Mouse (Mus musculus): ENCODE results near the gene Hsd3b7. TPM values are rescaled to one million over a fixed set of nuclear protein-coding genes. Genes with fewer than 3 reads are reported as not detected.
A peak's percentile ranks its signal among the peaks of the same experiment; 100 is the strongest.

Gene Hsd3b7
- 10 to 100 TPM; 11.8 to 14.5 (median 12.7) TPM for total RNA-seq (2022)

- peak; percentile 94 for DNase-seq (ENCODE audit: low spot score)
These were observed at the start of gene Hsd3b7 for GRCm38 (mm10) chr7:127800435-127801009. Gene Hsd3b7 (plus strand): TSS chr7:127800604.

- no peak for DNase-seq (ENCODE audit: low spot score)
These were observed 48.8 kb upstream of the Hsd3b7 start for GRCm38 (mm10) chr7:127751619-127752018.

GRCm38 (mm10) chr7:127752069-127752468 is 48.3 kb upstream of the Hsd3b7 start:
- no peak for DNase-seq (ENCODE audit: low spot score)

GRCm38 (mm10) chr7:127753158-127753557 is 47.2 kb upstream of the Hsd3b7 start:
- no peak for DNase-seq (ENCODE audit: low spot score)

- no peak for DNase-seq (ENCODE audit: low spot score)
These were observed 46.7 kb upstream of the Hsd3b7 start for GRCm38 (mm10) chr7:127753741-127754140.

GRCm38 (mm10) chr7:127759716-127760115 is 40.7 kb upstream of the Hsd3b7 start:
- DNase-seq (ENCODE audit: low spot score) = no peak

GRCm38 (mm10) chr7:127760478-127760877 is 39.9 kb upstream of the Hsd3b7 start:
- DNase-seq (ENCODE audit: low spot score) = no peak

- peak; percentile 70 for DNase-seq (ENCODE audit: low spot score)
These were observed 39.4 kb upstream of the Hsd3b7 start for GRCm38 (mm10) chr7:127761026-127761425.

GRCm38 (mm10) chr7:127763642-127764041 is 36.8 kb upstream of the Hsd3b7 start:
- DNase-seq (ENCODE audit: low spot score) = no peak

- no peak for DNase-seq (ENCODE audit: low spot score)
These were observed 34.6 kb upstream of the Hsd3b7 start for GRCm38 (mm10) chr7:127765756-127766155.

- no peak for DNase-seq (ENCODE audit: low spot score)
These were observed 33.4 kb upstream of the Hsd3b7 start for GRCm38 (mm10) chr7:127766851-127767609.

- DNase-seq (ENCODE audit: low spot score) = no peak
These were observed 32.6 kb upstream of the Hsd3b7 start for GRCm38 (mm10) chr7:127767671-127768345.

- no peak for DNase-seq (ENCODE audit: low spot score)
These were observed 31.9 kb upstream of the Hsd3b7 start for GRCm38 (mm10) chr7:127768346-127768996.

- peak; percentile 99 for DNase-seq (ENCODE audit: low spot score)
These were observed 31.3 kb upstream of the Hsd3b7 start for GRCm38 (mm10) chr7:127768997-127769593.

GRCm38 (mm10) chr7:127769651-127770038 is 30.8 kb upstream of the Hsd3b7 start, which contains the start of gene Orai3:
Gene Orai3 (plus strand): TSS chr7:127769815.
- DNase-seq (ENCODE audit: low spot score) = peak; percentile 92

GRCm38 (mm10) chr7:127770039-127770905 is 30.1 kb upstream of the Hsd3b7 start:
- DNase-seq (ENCODE audit: low spot score) = no peak

GRCm38 (mm10) chr7:127771262-127771661 is 29.1 kb upstream of the Hsd3b7 start:
- no peak for DNase-seq (ENCODE audit: low spot score)

GRCm38 (mm10) chr7:127772080-127772479 is 28.3 kb upstream of the Hsd3b7 start:
- no peak for DNase-seq (ENCODE audit: low spot score)

- DNase-seq (ENCODE audit: low spot score) = no peak
These were observed 27.8 kb upstream of the Hsd3b7 start for GRCm38 (mm10) chr7:127772557-127772956.

GRCm38 (mm10) chr7:127773664-127774384 is 26.6 kb upstream of the Hsd3b7 start:
- no peak for DNase-seq (ENCODE audit: low spot score)
